Mouse (Mus musculus) frontal cortex, postnatal 25 days (tissue): ENCODE measurements around the gene Atrn.

Source experiments
- DNase-seq, 2 experiments: peaks; one replicate each; pipeline ENCODE4 v3.0.0; 2022; ENCODE audit warnings: low spot score in 2 of 2

Gene Atrn

GRCm38 (mm10) chr2:131038675-131039074, 132.4 kb downstream of the Atrn start:
- no peak for DNase-seq

DNA sequence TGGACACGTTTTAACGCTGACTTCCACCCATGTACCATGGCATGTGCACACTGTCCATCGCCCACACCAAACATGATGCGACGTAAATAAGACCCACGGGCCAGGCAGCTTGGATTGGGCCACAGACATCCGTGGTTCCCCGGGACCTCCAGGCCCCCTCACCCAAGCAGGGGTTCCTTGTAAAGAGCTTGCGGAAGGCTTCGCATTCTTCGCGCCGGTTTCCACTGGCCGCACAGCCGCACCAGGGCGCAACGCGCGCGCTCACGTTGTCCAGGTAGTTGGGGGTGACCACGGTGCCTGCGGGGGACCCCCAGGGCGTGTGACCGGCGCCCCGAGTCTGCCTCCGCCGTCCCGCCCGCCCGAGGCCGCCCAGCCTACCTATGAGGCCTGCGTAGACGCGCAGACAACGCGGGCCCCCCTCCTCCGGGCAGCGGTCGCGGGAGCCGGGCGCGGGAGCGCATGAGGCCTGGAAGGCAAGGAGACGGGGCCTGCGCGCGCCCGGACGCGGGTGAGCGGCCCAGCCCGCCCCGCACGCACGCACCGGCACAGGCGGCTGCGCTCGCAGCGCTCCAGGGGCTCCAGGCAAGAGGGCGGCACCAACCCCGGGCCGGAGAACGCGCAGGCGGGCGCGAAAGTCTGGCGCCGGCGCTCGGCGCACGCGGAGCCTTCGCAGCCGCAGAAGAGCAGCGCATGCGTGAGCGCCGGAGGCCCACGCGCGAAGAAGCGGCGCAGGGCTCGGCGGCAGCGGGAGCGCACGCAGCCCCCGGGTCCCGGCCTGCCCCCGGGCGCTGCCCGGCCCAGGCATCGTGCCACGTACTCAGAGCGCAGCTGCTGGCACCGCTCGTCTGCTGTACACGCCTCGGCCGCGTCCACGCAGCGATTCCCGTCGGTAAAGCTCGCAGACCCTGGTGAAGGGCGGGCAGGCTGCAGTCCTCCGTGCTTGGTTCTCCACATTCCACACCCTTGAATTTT, 134.8 kb downstream of the Atrn start:
- DNase-seq: peak; percentile 60

GRCm38 (mm10) chr2:131042988-131043387, 136.7 kb downstream of the Atrn start, which contains the start of gene Gfra4:
Gfra4 (minus strand) TSS chr2:131043088.
- DNase-seq: no peak

GRCm38 (mm10) chr2:131044354-131044852, 138.1 kb downstream of the Atrn start:
- no peak for DNase-seq

- no peak for DNase-seq
Observed at GRCm38 (mm10) chr2:131044989-131045720, 138.9 kb downstream of the Atrn start.

- DNase-seq: no peak
Observed at GRCm38 (mm10) chr2:131046025-131046424, 139.7 kb downstream of the Atrn start.

DNA sequence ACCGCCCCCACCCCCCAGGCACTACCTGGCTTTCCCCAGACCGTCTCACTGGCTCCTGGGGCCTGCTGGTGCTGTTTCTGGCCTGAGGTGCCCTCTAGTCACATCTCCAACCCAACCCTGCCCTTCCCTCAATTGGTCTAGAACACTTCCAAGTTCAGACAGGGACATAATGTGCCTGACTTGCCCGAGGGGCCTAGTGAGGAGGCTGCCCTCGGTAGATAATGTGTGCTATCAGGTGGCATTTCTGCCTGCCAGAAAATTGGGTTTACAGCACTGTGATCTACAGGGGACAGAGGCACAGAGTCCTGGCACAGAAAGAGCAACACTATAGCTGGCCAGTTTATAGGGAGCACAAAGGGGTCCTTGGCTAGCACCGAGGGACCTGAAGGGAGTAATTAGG, 145.7 kb downstream of the Atrn start:
- DNase-seq: no peak

DNA sequence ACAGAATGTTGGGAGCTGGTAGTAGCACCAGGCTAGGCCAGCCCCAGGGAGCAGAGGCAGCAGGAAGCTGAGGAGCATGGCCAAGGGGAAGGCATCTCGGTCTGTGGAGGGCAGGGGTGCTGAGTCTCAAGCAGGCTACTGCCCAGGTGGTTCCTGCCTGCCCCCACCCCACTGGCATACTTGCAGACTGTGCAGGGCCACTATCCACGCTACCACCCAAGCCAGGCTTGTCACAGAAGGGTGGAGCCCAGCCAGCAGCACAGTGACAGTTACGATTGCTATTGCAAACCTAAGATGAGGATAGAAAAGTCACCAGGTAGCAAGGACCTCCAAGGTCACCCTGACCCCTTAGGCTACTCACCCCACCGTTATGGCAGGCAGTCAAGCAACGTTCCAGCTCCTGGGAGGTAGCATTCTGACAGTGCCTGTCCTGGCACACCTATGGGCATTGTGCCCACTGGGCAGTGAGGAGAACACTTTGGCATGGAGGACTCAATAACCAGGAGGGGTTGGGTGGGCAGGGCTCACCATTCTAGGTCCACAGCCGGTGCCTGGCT, 146.6 kb downstream of the Atrn start:
- no peak for DNase-seq

DNA sequence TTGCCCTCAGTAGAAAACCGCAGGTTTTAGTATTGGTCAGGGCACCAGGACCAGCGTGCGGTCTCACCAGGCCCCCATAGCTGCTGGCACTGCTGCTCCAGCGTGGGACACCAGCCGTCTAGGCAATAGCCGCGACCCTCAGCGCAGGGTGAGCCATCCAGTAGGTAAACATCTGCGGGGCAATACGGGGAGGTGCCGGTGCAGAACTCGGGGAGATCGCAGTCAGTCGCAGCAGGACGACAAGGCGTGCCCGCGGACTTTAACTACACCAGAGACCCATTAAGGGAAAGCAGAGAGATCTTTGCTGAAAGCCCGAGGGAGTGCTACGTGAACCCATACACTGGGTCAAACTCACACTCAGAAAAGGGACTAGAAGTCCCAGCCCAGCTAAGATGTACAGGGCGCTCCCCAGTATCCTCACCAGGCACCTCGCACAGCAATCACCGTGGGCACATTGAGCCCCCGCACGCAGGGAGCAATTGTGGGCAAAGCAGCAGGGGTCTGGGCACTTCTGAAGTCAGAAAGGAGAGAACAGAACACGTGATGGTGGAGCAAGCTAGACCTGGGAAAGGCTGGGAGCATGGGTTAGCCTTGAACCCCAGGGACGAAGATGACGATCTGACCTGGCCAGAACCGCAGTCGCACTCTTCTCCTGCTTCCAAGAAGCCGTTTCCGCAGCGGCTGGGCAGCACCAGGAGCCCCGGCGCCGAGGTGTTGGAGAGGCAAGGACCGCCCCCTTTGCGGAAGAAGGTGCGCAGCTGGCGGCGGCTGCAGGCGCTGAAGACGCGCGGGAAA, 147.8 kb downstream of the Atrn start:
- DNase-seq: no peak

- no peak for DNase-seq
Observed at GRCm38 (mm10) chr2:131054646-131055264, 148.5 kb downstream of the Atrn start.

DNA sequence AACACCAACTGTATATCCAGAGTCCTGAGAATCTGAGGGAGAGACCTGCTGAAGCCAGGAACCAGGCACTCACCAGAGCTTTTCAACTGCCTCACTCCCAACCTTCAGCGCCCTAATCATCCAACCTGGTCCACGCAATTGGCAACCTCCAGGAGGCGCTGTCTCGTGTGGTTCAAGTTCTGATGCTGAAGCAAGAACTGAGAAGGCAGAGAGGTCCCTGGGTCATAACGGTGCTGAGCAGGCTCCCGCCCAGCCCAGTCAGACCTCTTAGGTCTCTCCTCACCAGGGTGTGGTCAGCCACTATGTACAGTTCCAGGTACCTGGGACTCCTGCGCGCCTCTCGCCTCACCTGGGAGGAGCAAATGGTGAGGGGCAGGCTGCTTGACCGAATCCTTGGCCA, 149.3 kb downstream of the Atrn start:
- no peak for DNase-seq

- no peak for DNase-seq
Observed at GRCm38 (mm10) chr2:131056191-131056590, 149.9 kb downstream of the Atrn start.

DNA sequence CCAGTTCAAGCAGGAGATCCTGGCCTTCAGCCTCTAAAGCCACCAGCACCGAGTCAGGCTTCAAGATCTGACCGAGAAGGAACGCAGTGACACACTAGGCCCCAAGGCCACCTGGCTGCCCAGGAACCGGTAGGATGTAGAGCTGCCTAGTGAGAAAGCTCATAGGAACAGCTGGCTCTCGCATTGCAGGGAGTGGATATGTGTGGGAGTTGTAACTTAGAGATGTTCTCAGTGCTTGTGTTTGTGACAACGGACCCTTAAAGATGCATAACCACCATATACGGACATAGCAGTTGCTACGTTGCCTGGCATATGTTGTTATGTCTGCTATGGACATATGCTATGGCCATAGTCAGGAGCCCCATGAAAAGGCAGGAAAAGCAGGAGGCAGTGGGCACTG, 152.4 kb downstream of the Atrn start:
- DNase-seq: no peak

- DNase-seq: no peak
Observed at GRCm38 (mm10) chr2:131059377-131059776, 153.1 kb downstream of the Atrn start.

GRCm38 (mm10) chr2:131059781-131060540, 153.7 kb downstream of the Atrn start:
- DNase-seq: no peak

DNA sequence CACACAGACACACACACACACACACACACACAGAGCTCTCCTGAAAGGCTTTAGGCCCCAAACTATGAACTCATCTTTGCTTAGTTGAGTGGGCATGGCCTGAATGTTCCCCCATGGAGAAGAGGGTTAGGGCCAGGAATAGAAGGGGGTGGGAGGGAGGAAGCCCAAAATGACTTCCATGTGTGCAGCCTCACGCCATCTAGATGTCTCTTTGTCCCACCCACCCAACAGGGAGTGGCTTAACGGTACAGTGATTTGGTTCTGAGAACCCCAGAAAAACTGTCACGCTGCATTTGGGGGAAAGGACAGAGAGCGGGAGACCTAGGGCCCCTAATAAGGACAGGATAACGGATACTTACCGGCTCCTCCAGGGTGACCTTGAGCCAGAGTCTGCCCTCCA, 154.5 kb downstream of the Atrn start:
- DNase-seq: no peak

GRCm38 (mm10) chr2:131061607-131062006, 155.3 kb downstream of the Atrn start:
- DNase-seq: no peak

DNA sequence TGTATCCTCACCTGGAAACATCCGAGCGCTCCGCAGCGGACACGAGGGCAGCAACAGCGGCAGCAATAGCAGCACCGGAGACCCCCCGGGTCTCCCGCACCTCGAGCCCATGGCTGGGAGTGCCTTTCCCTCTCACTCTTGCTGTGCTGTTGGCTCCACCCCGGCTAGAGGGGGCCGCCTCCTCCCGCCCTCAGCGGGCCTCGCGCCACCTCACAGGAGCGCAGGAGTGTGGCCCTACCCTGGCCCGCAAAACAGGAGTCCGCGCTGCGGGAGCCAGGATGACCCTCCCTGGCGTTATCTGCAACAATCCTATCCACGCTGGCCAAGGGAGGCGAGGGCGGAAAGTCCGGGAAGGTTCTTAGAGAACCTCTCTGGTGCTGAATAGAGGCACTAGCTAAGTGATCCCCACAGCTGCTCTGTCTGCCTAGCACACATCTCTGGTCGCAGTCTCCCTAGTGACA, 157.1 kb downstream of the Atrn start, which contains the start of gene Adam33:
Gene Adam33, minus strand, starts transcription at position 411 of the 461 bp plus-strand sequence.
- DNase-seq: no peak

GRCm38 (mm10) chr2:131066342-131066741, 160.0 kb downstream of the Atrn start:
- no peak for DNase-seq

GRCm38 (mm10) chr2:131067481-131067880, 161.2 kb downstream of the Atrn start:
- DNase-seq: no peak
